Mouse (Mus musculus): ENCODE data around the gene Calm1.
"Not testable (repeated sequence)": the region's sequence is repeated elsewhere in the genome, so short reads cannot be mapped to it uniquely, and the experiment has no call there.

Calm1 gene

GRCm38 (mm10) chr12:100194181-100194580, 5.1 kb upstream of the Calm1 start:
- DNase-seq (ENCODE audit: low spot score in 2 of 2) = no peak

- no peak for DNase-seq (ENCODE audit: low spot score in 2 of 2)
Measured at GRCm38 (mm10) chr12:100196786-100197185, 2.4 kb upstream of the Calm1 start.

GRCm38 (mm10) chr12:100199891-100200644, 833 bp downstream of the Calm1 start:
- peak; percentile 83 to 84 for DNase-seq (ENCODE audit: low spot score in 2 of 2)

- DNase-seq (ENCODE audit: low spot score in 2 of 2) = peak in 1 of 2 experiments; percentile 54
Measured at GRCm38 (mm10) chr12:100200645-100201362, 1.6 kb downstream of the Calm1 start.

GRCm38 (mm10) chr12:100201363-100201711, 2.1 kb downstream of the Calm1 start:
- DNase-seq (ENCODE audit: low spot score in 2 of 2) = no peak

- peak; percentile 97 for DNase-seq (ENCODE audit: low spot score in 2 of 2)
Measured at GRCm38 (mm10) chr12:100201838-100202237, 2.6 kb downstream of the Calm1 start.

- no peak for DNase-seq (ENCODE audit: low spot score in 2 of 2)
Measured at GRCm38 (mm10) chr12:100203759-100204158, 4.5 kb downstream of the Calm1 start.

GRCm38 (mm10) chr12:100205156-100205555, 5.9 kb downstream of the Calm1 start:
- DNase-seq (ENCODE audit: low spot score in 2 of 2) = no peak

- no peak for DNase-seq (ENCODE audit: low spot score in 2 of 2)
Measured at GRCm38 (mm10) chr12:100206521-100206920, 7.3 kb downstream of the Calm1 start.

GRCm38 (mm10) chr12:100206926-100207325, 7.7 kb downstream of the Calm1 start:
- DNase-seq (ENCODE audit: low spot score in 2 of 2) = no peak

- DNase-seq (ENCODE audit: low spot score in 2 of 2) = no peak
Measured at GRCm38 (mm10) chr12:100209701-100210478, 10.7 kb downstream of the Calm1 start.

- DNase-seq (ENCODE audit: low spot score in 2 of 2) = peak in 1 of 2 experiments; percentile 60
Measured at GRCm38 (mm10) chr12:100210973-100211372, 11.7 kb downstream of the Calm1 start.

GRCm38 (mm10) chr12:100211453-100212185, 12.4 kb downstream of the Calm1 start:
- DNase-seq (ENCODE audit: low spot score in 2 of 2) = peak in 1 of 2 experiments; percentile 46

- DNase-seq (ENCODE audit: low spot score in 2 of 2) = peak in 1 of 2 experiments; percentile 47
Measured at GRCm38 (mm10) chr12:100212397-100212796, 13.2 kb downstream of the Calm1 start.

GRCm38 (mm10) chr12:100213162-100213561, 13.9 kb downstream of the Calm1 start:
- DNase-seq (ENCODE audit: low spot score in 2 of 2) = no peak

GRCm38 (mm10) chr12:100214156-100214555, 14.9 kb downstream of the Calm1 start:
- DNase-seq (ENCODE audit: low spot score in 2 of 2) = no peak

GRCm38 (mm10) chr12:100214738-100215137, 15.5 kb downstream of the Calm1 start:
- DNase-seq (ENCODE audit: low spot score in 2 of 2) = peak in 1 of 2 experiments; percentile 63

GRCm38 (mm10) chr12:100217087-100217486, 17.9 kb downstream of the Calm1 start:
- not testable (repeated sequence) for DNase-seq (ENCODE audit: low spot score in 2 of 2)

- DNase-seq (ENCODE audit: low spot score in 2 of 2) = no peak
Measured at GRCm38 (mm10) chr12:100220012-100220411, 20.8 kb downstream of the Calm1 start.

- peak; percentile 55 to 71 for DNase-seq (ENCODE audit: low spot score in 2 of 2)
Measured at GRCm38 (mm10) chr12:100221608-100222321, 22.5 kb downstream of the Calm1 start.

Measured in right cerebral cortex, postnatal 10 days (tissue).